Mouse (Mus musculus) kidney, embryonic 15.5 days (tissue): ENCODE measurements around the gene Sell. TPM values are rescaled to one million over a fixed set of nuclear protein-coding genes. Genes with fewer than 3 reads are reported as not detected.

ENCODE experiments used
- ATAC-seq: fragments of 200-750 bp; cut with Nextera tagmentation; replicated peaks from 2 replicates; pipeline ENCODE4 v1.8.0; 2017; ENCODE audit warnings: moderate TSS enrichment; ENCODE audit not compliant: low FRiP score
- H3K27ac ChIP-seq: fragments of 300-500 bp; sonication (generic); 2 replicates; pipeline ENCODE4 v1.5.1; 2015; ENCODE audit warnings: mild to moderate bottlenecking, inconsistent platforms
- H3K27me3 ChIP-seq: fragments of 300-500 bp; sonication (generic); 2 replicates; pipeline ENCODE4 v1.6.1; 2015; ENCODE audit warnings: inconsistent platforms
- H3K36me3 ChIP-seq: fragments of 300-500 bp; sonication (generic); 2 replicates; pipeline ENCODE4 v1.6.1; 2015; ENCODE audit warnings: inconsistent platforms
- H3K4me1 ChIP-seq: fragments of 300-500 bp; sonication (generic); 2 replicates; pipeline ENCODE4 v1.6.1; 2015; ENCODE audit warnings: inconsistent platforms
- H3K4me2 ChIP-seq: fragments of 300-500 bp; sonication (generic); 2 replicates; pipeline ENCODE4 v1.6.1; 2015; ENCODE audit warnings: moderate library complexity, mild to moderate bottlenecking, inconsistent platforms
- H3K4me3 ChIP-seq: fragments of 300-500 bp; sonication (generic); replicated peaks from 2 replicates; pipeline ENCODE4 v1.5.1; 2015; ENCODE audit warnings: mild to moderate bottlenecking, inconsistent platforms
- H3K9ac ChIP-seq: fragments of 300-500 bp; sonication (generic); 2 replicates; pipeline ENCODE4 v1.6.1; 2015; ENCODE audit warnings: mild to moderate bottlenecking, inconsistent platforms
- H3K9me3 ChIP-seq: fragments of 300-500 bp; sonication (generic); replicated peaks from 2 replicates; pipeline ENCODE4 v1.6.1; 2016; ENCODE audit warnings: inconsistent platforms
- WGBS: fragments of 180-500 bp; shearing (Covaris S2); methylation state at CpG from one replicate; pipeline ENCODE4 v1.1.7; 2015; ENCODE audit warnings: mixed read lengths; 5-methylcytosine and 5-hydroxymethylcytosine counted together
- polyA plus RNA-seq: library from polyadenylated mRNA; unstranded; fragments of >200 nt; fragmentation: Nextera tagmentation; extraction: Ambion mirVana; gene quantifications from 2 replicates; pipeline ENCODE4 v1.2.1, GENCODE M21; 2015

The Sell gene
- polyA plus RNA-seq, 1 experiment from 2014 or later = 0.49 TPM

GRCm38 (mm10) chr1:164054800-164055199 lies 7.0 kb upstream of the Sell start:
- no peak for ATAC-seq
- WGBS = 49% methylated on average over 2 of the region's 2 CpGs
- no peaks in the 10 kb centered on the region for H3K9me3 ChIP-seq
- no peaks in the 10 kb centered on the region for H3K4me1 ChIP-seq
- H3K27ac ChIP-seq = no peak overlapping the region
- no peaks in the 10 kb centered on the region for H3K27me3 ChIP-seq
- no peak overlapping the region for H3K4me2 ChIP-seq
- H3K36me3 ChIP-seq = no peaks in the 10 kb centered on the region
- no peak overlapping the region for H3K4me3 ChIP-seq
- no peak overlapping the region for H3K9ac ChIP-seq

DNA sequence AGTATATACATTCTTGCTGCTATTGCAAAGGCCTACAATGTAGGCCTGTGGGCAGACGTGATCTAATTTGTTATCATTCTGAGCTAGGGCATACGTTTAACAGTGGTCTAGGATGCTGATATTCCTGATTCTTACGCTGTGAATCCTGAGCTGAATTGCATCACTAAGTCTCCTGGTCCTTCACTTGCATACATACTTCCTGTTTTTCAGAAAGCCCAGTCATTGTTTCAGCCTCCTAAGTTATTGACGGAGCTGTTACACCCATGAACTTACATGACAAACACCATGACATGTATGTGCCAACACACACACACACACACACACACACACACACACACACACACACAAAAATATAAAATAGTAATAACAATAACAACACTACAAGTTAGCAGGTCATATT lies 1.7 kb upstream of the Sell start:
- WGBS = 87% methylated on average over 4 of the region's 4 CpGs
- H3K4me2 ChIP-seq = no peak overlapping the region
- H3K36me3 ChIP-seq = no peaks in the 10 kb centered on the region
- H3K9ac ChIP-seq = no peak overlapping the region
- ATAC-seq = no peak
- H3K9me3 ChIP-seq = no peaks in the 10 kb centered on the region
- no peaks in the 10 kb centered on the region for H3K4me1 ChIP-seq
- H3K27ac ChIP-seq = no peak overlapping the region
- no peak overlapping the region for H3K4me3 ChIP-seq
- H3K27me3 ChIP-seq = no peaks in the 10 kb centered on the region

DNA sequence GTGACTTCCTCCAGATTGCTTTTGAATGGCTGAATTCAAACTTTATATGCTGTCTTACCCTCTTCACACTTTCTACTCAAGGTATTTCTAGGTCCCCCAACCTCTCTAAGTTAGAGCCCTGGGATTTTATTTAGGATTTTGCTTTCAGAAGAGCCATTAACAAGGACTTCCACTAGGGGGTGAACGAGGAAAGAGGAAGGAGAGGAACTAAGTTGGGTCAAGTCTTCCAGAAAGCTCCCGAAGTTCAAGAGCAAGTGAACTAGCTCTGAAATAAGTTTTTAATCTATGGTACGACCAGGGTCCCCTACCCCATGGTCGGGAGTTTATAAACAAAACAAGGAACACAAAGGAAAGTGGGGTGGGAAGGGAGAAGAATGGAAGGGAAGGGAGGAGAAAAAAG lies 504 bp upstream of the Sell start:
- Histone ChIP-seq H3K4me3 (no peak overlapping the region), H3K4me2 (no peak overlapping the region), H3K9ac (no peak overlapping the region), H3K27ac (no peak overlapping the region), H3K27me3 (no peaks in the 10 kb centered on the region), H3K9me3 (no peaks in the 10 kb centered on the region), H3K36me3 (no peaks in the 10 kb centered on the region), H3K4me1 (no peaks in the 10 kb centered on the region)
- no peak for ATAC-seq
- 41% methylated on average over 4 of the region's 4 CpGs for WGBS

GRCm38 (mm10) chr1:164062856-164063255 lies 1.1 kb downstream of the Sell start:
- 56% methylated on average over 2 of the region's 2 CpGs for WGBS
- no peak for ATAC-seq
- Histone ChIP-seq H3K36me3 (no peaks in the 10 kb centered on the region), H3K4me1 (no peaks in the 10 kb centered on the region), H3K27ac (no peak overlapping the region), H3K9ac (no peak overlapping the region), H3K9me3 (no peaks in the 10 kb centered on the region), H3K27me3 (no peaks in the 10 kb centered on the region), H3K4me3 (no peak overlapping the region), H3K4me2 (no peak overlapping the region)

DNA sequence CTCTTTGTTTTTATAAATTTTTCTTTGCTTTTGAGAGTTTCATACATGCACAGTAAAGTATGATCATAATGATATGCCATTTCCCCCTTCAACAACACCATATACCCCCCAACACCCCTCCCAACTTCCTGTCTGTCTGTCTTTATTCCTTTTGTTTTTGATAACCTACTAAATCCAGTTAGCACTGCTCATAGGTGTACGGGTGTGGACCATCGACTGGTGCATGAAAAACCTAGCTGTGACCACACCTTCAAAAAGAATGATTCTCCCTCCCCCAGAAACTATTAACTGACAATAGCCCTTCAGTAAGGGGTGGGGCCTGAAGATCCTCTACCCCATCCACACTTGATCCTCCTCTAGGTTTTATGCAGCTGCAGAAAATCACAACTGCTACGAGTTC lies 2.0 kb downstream of the Sell start:
- H3K27me3 ChIP-seq = no peaks in the 10 kb centered on the region
- H3K4me3 ChIP-seq = no peak overlapping the region
- H3K4me1 ChIP-seq = no peaks in the 10 kb centered on the region
- no peak overlapping the region for H3K27ac ChIP-seq
- no peaks in the 10 kb centered on the region for H3K36me3 ChIP-seq
- H3K9me3 ChIP-seq = no peaks in the 10 kb centered on the region
- no peak for ATAC-seq
- H3K4me2 ChIP-seq = no peak overlapping the region
- H3K9ac ChIP-seq = no peak overlapping the region
- WGBS = 55% methylated on average over 3 of the region's 3 CpGs

GRCm38 (mm10) chr1:164069261-164069660 lies 7.5 kb downstream of the Sell start:
- H3K9me3 ChIP-seq = no peaks in the 10 kb centered on the region
- H3K27me3 ChIP-seq = no peaks in the 10 kb centered on the region
- H3K4me3 ChIP-seq = no peak overlapping the region
- no peak overlapping the region for H3K4me2 ChIP-seq
- H3K36me3 ChIP-seq = no peaks in the 10 kb centered on the region
- no peak for ATAC-seq
- no peak overlapping the region for H3K9ac ChIP-seq
- no peaks in the 10 kb centered on the region for H3K4me1 ChIP-seq
- H3K27ac ChIP-seq = no peak overlapping the region

DNA sequence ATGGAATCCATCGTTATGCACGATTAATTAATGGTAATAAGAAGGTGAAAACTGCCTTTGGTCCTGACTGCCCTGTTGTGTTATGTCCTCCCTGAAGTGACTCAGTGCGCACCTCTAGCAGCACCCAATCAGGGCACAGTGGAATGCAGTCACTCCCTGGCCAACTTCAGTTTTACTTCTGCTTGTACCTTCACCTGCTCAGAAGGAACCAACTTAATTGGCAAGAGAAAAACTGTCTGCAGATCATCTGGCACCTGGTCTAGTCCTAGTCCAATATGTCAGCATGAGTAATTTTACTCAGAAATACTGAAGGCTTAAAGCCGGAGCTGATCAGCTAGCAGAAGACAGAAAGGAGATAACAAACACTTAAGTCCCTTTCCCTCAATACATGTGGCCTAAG lies 8.7 kb downstream of the Sell start:
- Histone ChIP-seq H3K27ac (no peak overlapping the region), H3K4me1 (no peaks in the 10 kb centered on the region), H3K4me3 (no peak overlapping the region), H3K4me2 (no peak overlapping the region), H3K9ac (no peak overlapping the region), H3K36me3 (no peaks in the 10 kb centered on the region), H3K27me3 (no peaks in the 10 kb centered on the region), H3K9me3 (no peaks in the 10 kb centered on the region)
- WGBS = 92% methylated on average over 4 of the region's 4 CpGs
- no peak for ATAC-seq

GRCm38 (mm10) chr1:164071111-164071510 lies 9.3 kb downstream of the Sell start:
- Histone ChIP-seq H3K9ac (no peak overlapping the region), H3K4me2 (no peak overlapping the region), H3K4me1 (no peaks in the 10 kb centered on the region), H3K9me3 (no peaks in the 10 kb centered on the region), H3K36me3 (no peaks in the 10 kb centered on the region), H3K27me3 (no peaks in the 10 kb centered on the region), H3K27ac (no peak overlapping the region), H3K4me3 (no peak overlapping the region)
- no peak for ATAC-seq
- WGBS = 85% methylated on average over 7 of the region's 7 CpGs

DNA sequence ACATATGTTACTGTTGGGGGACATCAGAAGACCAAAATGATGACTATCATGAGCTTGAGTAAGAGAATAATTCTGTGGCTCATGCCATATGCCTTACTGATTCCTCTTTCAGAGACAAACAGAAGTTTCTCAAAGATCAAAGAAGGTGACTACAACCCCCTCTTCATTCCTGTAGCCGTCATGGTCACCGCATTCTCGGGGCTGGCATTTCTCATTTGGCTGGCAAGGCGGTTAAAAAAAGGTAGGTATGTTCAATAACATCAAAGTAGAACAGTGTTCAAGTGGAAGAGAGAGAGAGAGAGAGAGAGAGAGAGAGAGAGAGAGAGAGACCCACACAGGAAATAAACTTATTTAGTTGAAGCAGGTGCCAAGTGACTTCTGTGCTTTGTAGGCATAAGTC lies 10.2 kb downstream of the Sell start:
- ATAC-seq = no peak
- Histone ChIP-seq H3K36me3 (no peaks in the 10 kb centered on the region), H3K4me3 (no peak overlapping the region), H3K27ac (no peak overlapping the region), H3K27me3 (no peaks in the 10 kb centered on the region), H3K4me1 (no peaks in the 10 kb centered on the region), H3K4me2 (no peak overlapping the region), H3K9me3 (no peaks in the 10 kb centered on the region), H3K9ac (no peak overlapping the region)
- 86% methylated on average over 4 of the region's 4 CpGs for WGBS

DNA sequence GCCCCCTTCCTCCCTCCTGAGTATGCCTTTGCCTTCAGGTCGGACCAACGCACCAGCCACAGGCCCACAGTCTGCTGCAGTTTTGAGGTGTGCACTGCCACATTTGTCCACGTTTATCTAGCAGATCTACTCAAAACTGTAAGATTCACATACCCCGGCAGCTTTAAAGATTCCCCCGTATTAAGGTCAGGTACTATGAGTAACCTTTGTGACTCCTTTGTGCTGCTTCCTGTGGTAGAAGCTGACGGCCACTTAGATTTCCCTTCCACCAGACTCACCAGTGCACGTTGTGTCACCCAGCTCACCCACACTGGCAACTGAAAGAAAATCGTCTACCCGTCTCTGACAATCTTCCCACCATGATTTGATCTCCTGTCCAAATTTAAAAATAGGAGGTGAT lies 11.3 kb downstream of the Sell start:
- no peaks in the 10 kb centered on the region for H3K9me3 ChIP-seq
- no peak overlapping the region for H3K4me2 ChIP-seq
- no peaks in the 10 kb centered on the region for H3K4me1 ChIP-seq
- no peak overlapping the region for H3K9ac ChIP-seq
- no peak overlapping the region for H3K27ac ChIP-seq
- no peaks in the 10 kb centered on the region for H3K27me3 ChIP-seq
- no peak overlapping the region for H3K4me3 ChIP-seq
- ATAC-seq = no peak
- no peaks in the 10 kb centered on the region for H3K36me3 ChIP-seq
- 88% methylated on average over 9 of the region's 9 CpGs for WGBS

DNA sequence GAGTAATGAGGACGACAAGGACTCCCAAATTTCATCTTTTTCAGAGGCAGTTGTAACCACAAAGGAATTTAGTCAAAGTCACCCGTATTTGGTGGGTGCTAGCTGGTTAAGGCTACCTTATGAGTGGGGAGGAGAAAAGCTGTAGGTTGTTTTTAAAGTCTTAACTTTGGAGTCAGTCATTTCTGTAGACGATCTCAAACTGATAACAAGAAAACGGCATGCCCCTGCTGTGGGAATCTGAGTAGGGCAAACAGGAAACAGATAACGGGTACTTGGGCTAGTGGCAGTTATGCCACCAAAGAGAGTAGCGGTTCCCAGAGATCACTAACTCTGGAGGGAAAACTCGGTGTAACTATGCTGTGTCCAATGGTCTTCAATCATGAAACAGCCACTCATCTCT lies 12.0 kb downstream of the Sell start:
- 83% methylated on average over 7 of the region's 7 CpGs for WGBS
- ATAC-seq = no peak

GRCm38 (mm10) chr1:164074606-164075140 lies 12.9 kb downstream of the Sell start:
- Histone ChIP-seq H3K36me3 (no peaks in the 10 kb centered on the region), H3K9me3 (no peaks in the 10 kb centered on the region), H3K4me1 (no peaks in the 10 kb centered on the region), H3K4me3 (no peak overlapping the region), H3K4me2 (no peak overlapping the region), H3K27me3 (no peaks in the 10 kb centered on the region), H3K9ac (no peak overlapping the region), H3K27ac (no peak overlapping the region)
- no peak for ATAC-seq
- 91% methylated on average over 2 of the region's 2 CpGs for WGBS

More for the DNA sequence above, 12.0 kb downstream of the Sell start:
- Histone ChIP-seq H3K4me2 (no peak overlapping the region), H3K4me1 (no peaks in the 10 kb centered on the region), H3K9me3 (no peaks in the 10 kb centered on the region), H3K36me3 (no peaks in the 10 kb centered on the region), H3K27ac (no peak overlapping the region), H3K9ac (no peak overlapping the region), H3K27me3 (no peaks in the 10 kb centered on the region), H3K4me3 (no peak overlapping the region)

- no peak overlapping the region for H3K4me2 ChIP-seq
- H3K27me3 ChIP-seq = no peaks in the 10 kb centered on the region
- H3K27ac ChIP-seq = no peak overlapping the region
- WGBS = 97% methylated on average over 1 of the region's 1 CpGs
- no peaks in the 10 kb centered on the region for H3K4me1 ChIP-seq
- no peak overlapping the region for H3K4me3 ChIP-seq
- no peaks in the 10 kb centered on the region for H3K9me3 ChIP-seq
- H3K36me3 ChIP-seq = no peaks in the 10 kb centered on the region
- H3K9ac ChIP-seq = no peak overlapping the region
- no peak for ATAC-seq
Observed at GRCm38 (mm10) chr1:164075416-164075815, 13.6 kb downstream of the Sell start.
